Mouse (Mus musculus): ENCODE measurements around the gene Pgbd5.

DNA sequence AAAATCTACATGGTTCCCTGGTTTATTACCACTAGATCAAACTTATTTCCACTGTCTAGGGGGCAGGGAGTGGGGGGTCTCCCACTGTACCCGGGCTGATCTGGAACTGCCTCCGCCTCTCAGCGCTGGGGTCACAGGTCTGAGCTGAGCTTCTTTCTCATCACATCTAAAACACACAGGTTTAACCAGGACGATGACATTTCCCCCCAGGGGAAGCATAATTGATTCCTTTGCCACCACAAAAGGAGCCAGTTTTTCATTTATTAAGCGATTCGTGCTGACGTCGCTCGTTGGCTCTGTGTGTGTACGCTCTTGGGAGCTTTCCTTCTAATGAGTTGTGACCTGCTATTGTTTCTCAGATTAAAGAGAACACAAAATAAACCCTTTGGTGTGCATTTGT, 21.6 kb upstream of the Pgbd5 start:
- TF ChIP-seq CTCF (IDR thresholded peaks at IDR 0.05; ENCODE audit: control insufficient read depth, insufficient read depth, insufficient read length) (no peak), CEBPB (IDR thresholded peaks at IDR 0.05; ENCODE audit: low read depth) (no peak), USF1 (IDR thresholded peaks at IDR 0.05; ENCODE audit: low read depth) (no peak), MYOG (IDR thresholded peaks at IDR 0.05; ENCODE audit: control insufficient read depth, extremely low read depth, insufficient read length) (no peak), MAX (IDR thresholded peaks at IDR 0.05) (no peak), FOSL1 (IDR thresholded peaks at IDR 0.05; ENCODE audit: insufficient read depth, low read length, poor library complexity, severe bottlenecking) (no peak)
